Mouse (Mus musculus) kidney, adult 2 months (tissue): Measurements from ENCODE around the gene Tpt1.

Source experiments
- CTCF ChIP-seq: fragments of 200-500 bp; conservative IDR thresholded peaks from 2 replicates; pipeline ENCODE4 v1.5.1; 2011; ENCODE audit warnings: low read depth, mild to moderate bottlenecking, control low read depth, low read length, moderate library complexity, mixed read lengths; ENCODE audit not compliant: insufficient read depth, insufficient read length
- POLR2A ChIP-seq: fragments of 200-500 bp; IDR thresholded peaks from one replicate; pipeline ENCODE4 v1.6.1; 2011; ENCODE audit warnings: low read depth, low read length, control low read depth

GRCm38 (mm10) chr14:75836579-75836978, 8.3 kb upstream of the Tpt1 start:
- TF ChIP-seq CTCF, result no peak
- TF ChIP-seq POLR2A, result no peak
